Mouse (Mus musculus): ENCODE results near the gene Them4.

DNA sequence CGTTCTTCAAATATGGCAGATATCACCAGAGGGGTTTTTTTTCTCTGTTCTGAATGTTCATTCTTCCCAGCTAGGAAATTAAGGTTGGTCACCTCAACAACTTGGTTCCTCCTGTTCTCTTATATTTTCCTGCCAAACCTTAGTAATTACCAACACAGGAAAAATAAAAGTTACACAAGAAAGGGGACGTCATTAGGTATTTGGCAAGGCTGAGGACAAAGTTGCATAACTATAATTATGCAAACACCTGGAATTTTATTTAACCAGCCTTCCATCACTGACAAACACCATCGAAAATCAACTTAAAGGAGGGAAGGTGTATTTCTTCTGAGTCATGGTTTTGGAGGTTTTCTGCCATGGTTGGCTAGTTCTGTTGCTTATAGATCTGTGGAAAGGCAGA lies 28.6 kb downstream of the Them4 start:
- TF ChIP-seq CTCF (IDR thresholded peaks at IDR 0.05; ENCODE audit: control insufficient read depth, insufficient read depth, insufficient read length) (no peak), MYOG (IDR thresholded peaks at IDR 0.05; ENCODE audit: control insufficient read depth, extremely low read depth, insufficient read length) (no peak), MAX (IDR thresholded peaks at IDR 0.05) (no peak), USF1 (IDR thresholded peaks at IDR 0.05; ENCODE audit: low read depth) (no peak), MYOD1 (IDR thresholded peaks at IDR 0.05; ENCODE audit: control insufficient read depth, insufficient read length, low read depth) (no peak)
